Mouse (Mus musculus): Measurements from ENCODE around the gene Lgals4.
A peak's percentile ranks its signal among the peaks of the same experiment; 100 is the strongest.

Gene Lgals4

GRCm38 (mm10) chr7:28822993-28823903 is 10.4 kb upstream of the Lgals4 start:
- no peak for DNase-seq (ENCODE audit: low spot score)

- no peak for DNase-seq (ENCODE audit: low spot score)
Measured at GRCm38 (mm10) chr7:28823932-28824331, 9.7 kb upstream of the Lgals4 start.

- peak; percentile 83 for DNase-seq (ENCODE audit: low spot score)
Measured at GRCm38 (mm10) chr7:28824941-28825685, 8.5 kb upstream of the Lgals4 start, which contains the start of gene Ech1. Gene Ech1 (plus strand): TSS chr7:28825217.

GRCm38 (mm10) chr7:28825686-28826401 is 7.8 kb upstream of the Lgals4 start:
- DNase-seq (ENCODE audit: low spot score), result no peak

- no peak for DNase-seq (ENCODE audit: low spot score)
Measured at GRCm38 (mm10) chr7:28826402-28826772, 7.3 kb upstream of the Lgals4 start.

GRCm38 (mm10) chr7:28827338-28827737 is 6.3 kb upstream of the Lgals4 start:
- DNase-seq (ENCODE audit: low spot score), result no peak

- DNase-seq (ENCODE audit: low spot score), result no peak
Measured at GRCm38 (mm10) chr7:28829821-28830220, 3.8 kb upstream of the Lgals4 start.

- DNase-seq (ENCODE audit: low spot score), result no peak
Measured at GRCm38 (mm10) chr7:28830981-28831380, 2.7 kb upstream of the Lgals4 start.

- no peak for DNase-seq (ENCODE audit: low spot score)
Measured at GRCm38 (mm10) chr7:28831411-28832125, 2.1 kb upstream of the Lgals4 start.

GRCm38 (mm10) chr7:28832137-28832536 is 1.5 kb upstream of the Lgals4 start:
- DNase-seq (ENCODE audit: low spot score), result no peak

GRCm38 (mm10) chr7:28836936-28837335 is 3.3 kb downstream of the Lgals4 start:
- DNase-seq (ENCODE audit: low spot score), result no peak

GRCm38 (mm10) chr7:28838331-28838730 is 4.7 kb downstream of the Lgals4 start:
- DNase-seq (ENCODE audit: low spot score), result no peak

- no peak for DNase-seq (ENCODE audit: low spot score)
Measured at GRCm38 (mm10) chr7:28847273-28847672, 13.6 kb downstream of the Lgals4 start.

GRCm38 (mm10) chr7:28849700-28850236 is 16.1 kb downstream of the Lgals4 start:
- no peak for DNase-seq (ENCODE audit: low spot score)

- DNase-seq (ENCODE audit: low spot score), result no peak
Measured at GRCm38 (mm10) chr7:28850642-28851041, 17.0 kb downstream of the Lgals4 start.

- no peak for DNase-seq (ENCODE audit: low spot score)
Measured at GRCm38 (mm10) chr7:28859953-28860352, 26.3 kb downstream of the Lgals4 start.

- DNase-seq (ENCODE audit: low spot score), result no peak
Measured at GRCm38 (mm10) chr7:28860898-28861297, 27.2 kb downstream of the Lgals4 start.

- DNase-seq (ENCODE audit: low spot score), result no peak
Measured at GRCm38 (mm10) chr7:28862817-28863499, 29.3 kb downstream of the Lgals4 start.

- no peak for DNase-seq (ENCODE audit: low spot score)
Measured at GRCm38 (mm10) chr7:28863540-28863939, 29.9 kb downstream of the Lgals4 start, which contains the start of gene Lgals7. Gene Lgals7 (plus strand): TSS chr7:28863853.

GRCm38 (mm10) chr7:28864288-28864750 is 30.7 kb downstream of the Lgals4 start:
- no peak for DNase-seq (ENCODE audit: low spot score)

All from urinary bladder, postnatal 25 days (tissue).